Mouse (Mus musculus): ENCODE measurements around the gene Gm10447. TPM values are rescaled to one million over a fixed set of nuclear protein-coding genes. Genes with fewer than 3 reads are reported as not detected.
A peak's percentile ranks its signal among the peaks of the same experiment; 100 is the strongest.

Gene Gm10447
- polyA plus RNA-seq, 1 experiment = not detected

DNA sequence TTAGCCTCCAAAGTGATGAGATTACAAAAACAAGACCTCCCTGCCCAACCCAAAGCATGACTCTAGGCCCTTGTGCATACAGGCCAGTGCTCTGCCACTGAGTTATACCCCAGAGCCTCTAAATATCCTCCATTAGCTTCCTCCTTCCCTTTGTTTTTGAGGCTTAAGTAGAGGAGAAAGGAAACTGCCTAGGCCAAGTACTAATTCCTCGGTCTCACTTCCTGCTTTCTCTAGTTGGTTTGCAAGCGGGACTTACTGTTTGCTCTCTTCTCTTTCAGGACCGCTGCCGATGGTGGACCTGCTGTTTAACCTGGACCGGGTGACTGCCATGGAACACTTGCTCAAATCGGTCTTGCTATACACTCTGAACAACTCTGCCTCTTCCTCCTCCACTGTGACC is 20.6 kb downstream of the Gm10447 start:
- Histone ChIP-seq H3K4me3 (ENCODE audit: insufficient read depth, low read depth, low read length) (no peak overlapping the region), H3K4me1 (ENCODE audit: control insufficient read depth, insufficient read depth, low read length) (no peaks in the 10 kb centered on the region), H3K27ac (ENCODE audit: insufficient read depth, low read depth, low read length) (no peak overlapping the region)
- WGBS = 89% methylated on average over 6 of the region's 6 CpGs
- TF ChIP-seq POLR2A (IDR thresholded peaks at IDR 0.05; ENCODE audit: insufficient read depth, low read depth, low read length) = no peak
- TF ChIP-seq CTCF (IDR thresholded peaks at IDR 0.05; ENCODE audit: insufficient read depth, low read depth, low read length) = no peak

- Histone ChIP-seq H3K27ac (ENCODE audit: insufficient read depth, low read depth, low read length) (no peak overlapping the region), H3K4me1 (ENCODE audit: control insufficient read depth, insufficient read depth, low read length) (no peaks in the 10 kb centered on the region), H3K4me3 (ENCODE audit: insufficient read depth, low read depth, low read length) (no peak overlapping the region)
- TF ChIP-seq CTCF (IDR thresholded peaks at IDR 0.05; ENCODE audit: insufficient read depth, low read depth, low read length) = no peak
- TF ChIP-seq POLR2A (IDR thresholded peaks at IDR 0.05; ENCODE audit: insufficient read depth, low read depth, low read length) = no peak
- 87% methylated on average over 8 of the region's 8 CpGs for WGBS
These were observed 21.4 kb downstream of the Gm10447 start for GRCm38 (mm10) chr11:53435504-53435903.

- no peak for TF ChIP-seq POLR2A (IDR thresholded peaks at IDR 0.05; ENCODE audit: insufficient read depth, low read depth, low read length)
- no peak for TF ChIP-seq CTCF (IDR thresholded peaks at IDR 0.05; ENCODE audit: insufficient read depth, low read depth, low read length)
- Histone ChIP-seq H3K4me3 (ENCODE audit: insufficient read depth, low read depth, low read length) (no peak overlapping the region), H3K4me1 (ENCODE audit: control insufficient read depth, insufficient read depth, low read length) (peaks cover 2% of the 10 kb centered on the region; the same call in 1 of the 2 replicates), H3K27ac (ENCODE audit: insufficient read depth, low read depth, low read length) (no peak overlapping the region)
- 66% methylated on average over 6 of the region's 6 CpGs for WGBS
These were observed 23.9 kb downstream of the Gm10447 start for GRCm38 (mm10) chr11:53433057-53433456.

DNA sequence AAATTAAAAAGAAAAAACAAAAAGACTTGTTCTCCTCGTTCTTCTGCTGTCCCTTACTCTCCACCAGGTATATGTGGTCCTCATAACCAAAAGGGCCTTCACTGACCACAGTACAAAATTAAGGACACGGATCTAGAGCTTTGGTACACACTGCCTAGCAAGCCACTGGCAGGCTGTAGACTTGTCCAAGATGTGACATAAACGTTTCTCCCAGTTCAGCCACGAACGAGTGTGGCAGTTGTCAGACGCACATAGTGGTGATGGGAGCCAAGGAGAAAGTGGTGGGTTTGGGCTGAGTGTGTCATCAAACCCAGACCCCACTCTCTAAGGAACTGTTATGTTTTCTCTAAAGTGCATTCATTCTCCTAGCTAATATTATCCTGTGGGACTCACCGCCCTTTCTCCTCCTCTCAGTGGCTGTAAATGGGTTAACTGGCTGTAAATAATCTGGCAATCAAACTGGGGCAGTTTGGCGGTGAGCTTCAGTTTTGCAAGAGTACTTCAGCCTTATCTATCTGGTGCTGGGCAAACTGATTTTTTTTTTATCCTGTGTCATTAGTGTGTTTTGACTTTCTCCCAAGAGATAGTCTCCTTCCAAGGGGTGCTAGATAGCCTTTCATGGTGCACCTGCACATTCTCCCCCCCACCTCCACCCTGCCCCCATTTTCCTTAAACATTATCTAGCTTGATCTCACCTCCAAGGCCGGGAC is 25.4 kb downstream of the Gm10447 start:
- Histone ChIP-seq H3K4me3 (ENCODE audit: insufficient read depth, low read depth, low read length) (peak overlapping the region; percentile 86), H3K4me1 (ENCODE audit: control insufficient read depth, insufficient read depth, low read length) (peaks cover 2% of the 10 kb centered on the region; the same call in 1 of the 2 replicates), H3K27ac (ENCODE audit: insufficient read depth, low read depth, low read length) (peak overlapping the region; percentile 70)
- TF ChIP-seq POLR2A (IDR thresholded peaks at IDR 0.05; ENCODE audit: insufficient read depth, low read depth, low read length) (no peak), CTCF (IDR thresholded peaks at IDR 0.05; ENCODE audit: insufficient read depth, low read depth, low read length) (no peak)
- 10% methylated on average over 9 of the region's 9 CpGs for WGBS

DNA sequence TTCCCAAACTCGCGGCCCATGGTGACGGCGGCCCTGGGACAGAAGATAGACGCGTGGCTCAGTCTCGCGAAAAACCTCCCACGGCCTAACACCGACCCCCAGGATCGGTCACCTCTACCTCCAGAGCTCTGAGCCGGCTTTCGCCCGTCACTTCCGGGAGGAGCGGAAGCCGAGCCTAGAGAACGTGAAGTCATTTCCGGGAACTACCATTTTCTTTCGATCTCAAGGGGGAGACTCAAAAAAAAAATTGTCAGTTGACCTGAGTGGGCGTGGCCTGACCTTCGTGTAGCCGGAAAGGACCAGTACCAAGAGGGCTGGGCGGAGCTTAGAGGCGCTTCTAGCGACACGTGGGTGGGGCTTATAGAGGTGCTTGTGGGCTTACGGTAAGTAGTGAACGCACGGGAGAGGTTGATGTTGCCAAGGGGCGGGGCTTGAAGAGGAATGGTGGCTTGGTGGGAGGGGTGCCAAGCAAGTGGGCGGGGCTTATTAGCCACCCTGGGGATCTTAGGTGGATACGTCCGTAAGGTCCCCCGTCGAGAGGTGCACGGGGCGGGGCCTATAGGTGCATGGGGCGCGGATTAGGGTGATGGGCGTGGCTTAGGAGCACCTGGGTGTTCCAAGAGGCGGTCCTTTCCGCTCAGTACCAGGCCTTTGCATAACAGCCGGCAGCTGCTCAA is 26.1 kb downstream of the Gm10447 start, which contains the start of the genes Uqcrq and Gdf9:
Uqcrq (minus strand) TSS at position 162 of the 677 bp plus-strand sequence.
Gdf9 (plus strand) TSS at position 354 of the 677 bp plus-strand sequence.
- under 1% methylated on average over 44 of the region's 44 CpGs for WGBS
- peaks cover 2% of the 10 kb centered on the region; the same call in 1 of the 2 replicates for H3K4me1 ChIP-seq (ENCODE audit: control insufficient read depth, insufficient read depth, low read length)
- TF ChIP-seq CTCF (IDR thresholded peaks at IDR 0.05; ENCODE audit: insufficient read depth, low read depth, low read length) (no peak), POLR2A (IDR thresholded peaks at IDR 0.05; ENCODE audit: insufficient read depth, low read depth, low read length) (peak; percentile 82)
- H3K4me3 ChIP-seq (ENCODE audit: insufficient read depth, low read depth, low read length) = peak within 1 kb of the TSS; percentile 86
- H3K27ac ChIP-seq (ENCODE audit: insufficient read depth, low read depth, low read length) = peak within 1 kb of the TSS; percentile 92

DNA sequence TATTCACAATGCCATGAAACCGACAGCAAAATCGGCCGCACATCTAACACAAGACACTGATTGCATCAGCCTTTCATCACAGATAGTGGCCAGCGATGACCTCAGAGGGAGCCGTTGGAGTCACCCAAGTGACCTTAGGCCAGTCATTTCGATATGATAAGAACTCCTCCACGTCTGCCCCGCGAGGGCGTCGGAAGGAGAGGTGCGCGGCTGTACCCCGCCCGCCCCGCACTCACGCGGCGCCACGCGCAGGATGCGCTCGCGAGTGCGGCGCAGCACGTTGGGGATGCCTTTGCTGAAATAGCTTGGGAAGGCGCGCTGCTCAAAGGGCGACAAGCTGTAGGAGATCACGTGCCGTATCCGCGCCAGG is 26.6 kb downstream of the Gm10447 start:
- Histone ChIP-seq H3K27ac (ENCODE audit: insufficient read depth, low read depth, low read length) (peak overlapping the region; percentile 92), H3K4me1 (ENCODE audit: control insufficient read depth, insufficient read depth, low read length) (peaks cover 5% of the 10 kb centered on the region; the same call in 1 of the 2 replicates), H3K4me3 (ENCODE audit: insufficient read depth, low read depth, low read length) (peak overlapping the region; percentile 86)
- WGBS = under 1% methylated on average over 34 of the region's 34 CpGs
- TF ChIP-seq CTCF (IDR thresholded peaks at IDR 0.05; ENCODE audit: insufficient read depth, low read depth, low read length) = no peak
- TF ChIP-seq POLR2A (IDR thresholded peaks at IDR 0.05; ENCODE audit: insufficient read depth, low read depth, low read length) = no peak

DNA sequence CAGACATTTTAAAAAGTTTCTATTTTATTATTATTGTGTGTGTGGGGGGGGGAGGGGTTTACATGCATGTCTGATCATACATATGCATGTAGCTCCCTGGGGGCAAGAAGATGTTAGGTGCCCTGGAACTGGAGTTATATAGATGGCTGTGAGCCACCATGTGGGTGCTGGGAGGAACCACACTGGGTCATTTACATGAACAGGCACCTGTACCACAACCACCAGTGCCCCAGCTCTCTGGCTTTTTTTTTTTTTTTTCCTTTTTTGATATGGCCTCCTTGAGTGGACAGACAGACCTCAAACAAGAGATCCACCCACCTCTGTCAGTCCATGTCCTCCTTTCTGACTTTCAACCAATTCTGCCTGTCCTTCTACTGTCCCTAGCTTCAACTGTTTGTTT is 27.7 kb downstream of the Gm10447 start:
- Histone ChIP-seq H3K4me1 (ENCODE audit: control insufficient read depth, insufficient read depth, low read length) (peaks cover 6% of the 10 kb centered on the region; the same call in 1 of the 2 replicates), H3K4me3 (ENCODE audit: insufficient read depth, low read depth, low read length) (no peak overlapping the region), H3K27ac (ENCODE audit: insufficient read depth, low read depth, low read length) (no peak overlapping the region)
- TF ChIP-seq POLR2A (IDR thresholded peaks at IDR 0.05; ENCODE audit: insufficient read depth, low read depth, low read length) = no peak
- no peak for TF ChIP-seq CTCF (IDR thresholded peaks at IDR 0.05; ENCODE audit: insufficient read depth, low read depth, low read length)

DNA sequence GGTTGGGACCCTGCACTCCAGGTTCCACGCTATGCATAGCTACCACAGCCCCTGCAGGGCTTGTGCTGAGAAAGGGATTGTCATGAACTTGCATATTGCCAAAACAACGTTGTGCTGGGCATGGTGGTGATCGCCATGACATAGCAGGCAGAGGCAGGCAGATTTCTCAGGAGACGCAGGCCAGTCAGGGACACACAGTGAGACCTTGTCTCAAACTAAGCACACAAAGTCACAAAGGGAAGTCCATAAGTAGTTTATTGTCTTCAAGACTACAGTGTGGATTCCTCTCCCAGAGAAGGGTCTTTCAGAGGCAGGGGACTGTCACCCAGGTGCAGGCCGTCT is 28.2 kb downstream of the Gm10447 start:
- Histone ChIP-seq H3K27ac (ENCODE audit: insufficient read depth, low read depth, low read length) (no peak overlapping the region), H3K4me1 (ENCODE audit: control insufficient read depth, insufficient read depth, low read length) (peaks cover 6% of the 10 kb centered on the region; the same call in 1 of the 2 replicates), H3K4me3 (ENCODE audit: insufficient read depth, low read depth, low read length) (no peak overlapping the region)
- TF ChIP-seq POLR2A (IDR thresholded peaks at IDR 0.05; ENCODE audit: insufficient read depth, low read depth, low read length) (no peak), CTCF (IDR thresholded peaks at IDR 0.05; ENCODE audit: insufficient read depth, low read depth, low read length) (no peak)
- 91% methylated on average over 5 of the region's 5 CpGs for whole genome bisulfite sequencing

All from olfactory bulb, adult 2 months (tissue).